Mouse (Mus musculus): ENCODE results near the gene Defb21. TPM values are rescaled to one million over a fixed set of nuclear protein-coding genes. Genes with fewer than 3 reads are reported as not detected.

The Defb21 gene
- total RNA-seq, 4 experiments from 2014 or later, result not detected

DNA sequence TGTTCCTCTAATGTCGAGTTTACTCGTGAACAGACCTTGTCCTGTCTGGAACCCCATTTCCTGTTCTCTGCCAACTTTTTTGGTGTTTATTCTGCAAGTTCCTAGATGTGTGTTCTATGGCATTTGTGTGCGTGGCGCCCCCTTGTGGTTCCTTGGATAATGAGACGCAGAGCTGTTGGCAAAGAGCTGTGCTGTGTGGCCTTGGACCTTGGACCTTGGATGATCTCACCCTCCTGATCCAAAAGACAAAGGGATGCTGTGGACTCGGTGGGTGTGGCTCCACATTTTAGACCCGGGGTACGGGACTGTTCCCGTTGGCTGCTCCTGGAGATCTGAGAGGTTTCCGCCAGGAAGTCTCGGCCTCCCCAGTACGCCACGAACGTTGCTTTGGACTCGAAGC is 31.5 kb downstream of the Defb21 start, which contains the start of gene Defb36:
Gene Defb36, plus strand, starts transcription at position 271 of the 400 bp plus-strand sequence.
- peak in 1 of 2 experiments; percentile 16 for DNase-seq (ENCODE audit: low spot score in 2 of 2)

DNA sequence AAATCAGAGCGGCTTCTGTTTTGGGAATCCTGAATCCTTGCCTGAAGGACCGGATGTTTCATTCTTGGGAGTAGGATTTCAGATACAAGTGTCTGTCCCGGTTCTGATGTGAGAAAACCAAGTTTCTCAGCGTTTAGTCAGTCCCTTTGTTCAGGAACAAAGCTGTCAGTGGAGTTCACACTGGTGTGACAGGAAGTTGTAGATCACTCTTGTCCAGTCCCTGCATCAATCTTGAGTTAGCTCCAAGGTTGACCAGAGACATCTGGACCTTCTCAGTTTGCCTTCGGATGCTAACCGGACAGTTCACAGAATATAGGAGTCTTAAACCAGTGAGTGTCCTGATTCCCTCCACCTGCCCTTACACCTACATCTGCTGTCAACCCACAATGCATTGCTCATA is 35.2 kb downstream of the Defb21 start:
- DNase-seq (ENCODE audit: low spot score in 2 of 2), result no peak

DNA sequence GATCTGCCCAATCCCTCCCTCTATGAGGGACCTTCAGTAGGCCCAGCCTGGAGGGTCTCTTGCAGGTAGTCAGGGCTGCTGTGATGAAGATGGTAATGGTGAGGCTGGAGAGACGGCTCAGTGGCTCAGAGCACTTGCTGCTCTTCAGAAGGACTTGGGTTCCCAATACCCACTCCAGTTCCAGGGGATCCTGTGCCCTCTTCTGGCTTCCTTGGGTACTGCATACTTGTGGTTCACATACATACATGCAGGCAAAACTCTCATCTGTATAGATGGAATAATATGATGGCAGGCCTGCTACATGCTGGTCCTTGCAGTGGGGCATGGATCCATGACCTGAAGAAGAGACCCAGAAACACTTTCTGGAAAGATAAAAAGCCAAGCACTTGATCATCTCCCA is 36.2 kb downstream of the Defb21 start:
- no peak for DNase-seq (ENCODE audit: low spot score in 2 of 2)

DNA sequence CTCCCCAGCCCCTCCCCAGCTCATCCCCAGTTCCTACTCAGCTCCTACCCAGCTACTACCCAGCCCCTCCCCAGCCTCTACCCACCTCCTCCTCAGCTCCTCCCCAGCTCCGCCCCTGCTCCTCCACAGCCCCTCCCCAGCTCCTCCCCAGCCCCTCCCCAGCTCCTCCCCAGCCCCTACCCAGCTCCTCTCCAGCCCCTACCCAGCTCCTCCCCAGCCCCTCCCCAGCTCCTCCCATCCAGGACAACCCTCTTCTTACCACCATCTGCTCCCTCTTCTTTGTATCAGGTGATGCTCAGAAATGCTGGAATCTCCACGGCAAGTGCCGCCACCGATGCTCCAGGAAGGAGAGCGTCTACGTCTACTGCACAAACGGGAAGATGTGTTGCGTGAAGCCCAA is 39.6 kb downstream of the Defb21 start:
- DNase-seq (ENCODE audit: low spot score in 2 of 2), result no peak

DNA sequence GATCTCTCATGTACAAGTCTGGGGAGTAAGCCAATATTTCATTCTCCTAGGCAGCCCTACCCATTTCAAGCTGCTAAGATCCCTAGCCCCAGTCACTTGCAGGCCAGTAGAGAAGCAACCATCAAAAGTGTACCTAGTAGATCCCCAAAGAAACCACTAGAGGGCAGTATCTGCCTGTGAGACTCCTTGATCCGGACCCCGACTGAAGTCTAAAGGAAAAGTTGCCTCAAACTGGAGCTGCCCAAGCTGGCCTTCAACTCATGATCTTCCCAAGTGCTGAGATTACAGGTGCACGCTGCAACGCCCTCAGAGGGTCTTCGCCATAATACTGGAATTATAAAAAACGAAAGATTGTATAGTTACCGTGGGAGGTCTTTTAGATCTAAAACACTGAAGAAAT is 43.0 kb downstream of the Defb21 start:
- DNase-seq (ENCODE audit: low spot score in 2 of 2), result peak; percentile 21 to 61

DNA sequence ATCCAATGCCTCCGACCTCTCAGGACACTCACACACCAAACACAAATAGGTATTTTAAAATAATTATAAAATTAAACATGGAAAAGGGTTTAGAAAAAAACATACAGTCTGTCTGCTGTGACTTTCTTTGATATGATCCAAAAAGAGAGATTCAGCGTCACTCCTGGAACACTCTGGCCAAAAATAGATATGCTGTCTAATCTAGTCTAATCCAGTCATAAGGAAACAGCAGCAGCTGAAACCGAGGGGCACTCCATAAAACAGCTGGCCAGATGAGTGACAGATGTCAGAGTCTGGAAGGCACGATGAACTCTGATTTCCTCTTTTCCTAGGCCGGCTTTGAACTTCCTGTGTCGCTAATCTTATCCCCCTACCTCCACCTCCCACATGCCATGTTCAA is 43.9 kb downstream of the Defb21 start:
- DNase-seq (ENCODE audit: low spot score in 2 of 2), result no peak

DNA sequence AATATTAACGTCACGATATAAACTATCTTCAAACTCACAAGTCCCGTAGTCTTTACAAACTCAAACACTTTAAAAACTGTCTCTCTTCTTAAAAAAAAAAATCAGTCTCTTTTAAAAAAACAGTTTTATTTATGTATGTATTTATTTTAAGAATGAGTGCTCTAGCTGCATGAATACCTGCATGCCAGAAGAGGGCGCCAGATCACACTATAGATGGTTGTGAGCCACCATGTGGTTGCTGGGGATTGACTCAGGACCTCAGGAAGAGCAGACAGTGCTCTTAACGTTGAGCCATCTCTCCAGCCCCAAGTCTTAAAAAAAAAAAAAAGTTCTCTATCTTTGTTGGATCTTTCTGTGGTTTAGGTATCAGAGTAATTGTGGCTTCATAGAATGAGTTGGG is 44.8 kb downstream of the Defb21 start:
- DNase-seq (ENCODE audit: low spot score in 2 of 2), result no peak

DNA sequence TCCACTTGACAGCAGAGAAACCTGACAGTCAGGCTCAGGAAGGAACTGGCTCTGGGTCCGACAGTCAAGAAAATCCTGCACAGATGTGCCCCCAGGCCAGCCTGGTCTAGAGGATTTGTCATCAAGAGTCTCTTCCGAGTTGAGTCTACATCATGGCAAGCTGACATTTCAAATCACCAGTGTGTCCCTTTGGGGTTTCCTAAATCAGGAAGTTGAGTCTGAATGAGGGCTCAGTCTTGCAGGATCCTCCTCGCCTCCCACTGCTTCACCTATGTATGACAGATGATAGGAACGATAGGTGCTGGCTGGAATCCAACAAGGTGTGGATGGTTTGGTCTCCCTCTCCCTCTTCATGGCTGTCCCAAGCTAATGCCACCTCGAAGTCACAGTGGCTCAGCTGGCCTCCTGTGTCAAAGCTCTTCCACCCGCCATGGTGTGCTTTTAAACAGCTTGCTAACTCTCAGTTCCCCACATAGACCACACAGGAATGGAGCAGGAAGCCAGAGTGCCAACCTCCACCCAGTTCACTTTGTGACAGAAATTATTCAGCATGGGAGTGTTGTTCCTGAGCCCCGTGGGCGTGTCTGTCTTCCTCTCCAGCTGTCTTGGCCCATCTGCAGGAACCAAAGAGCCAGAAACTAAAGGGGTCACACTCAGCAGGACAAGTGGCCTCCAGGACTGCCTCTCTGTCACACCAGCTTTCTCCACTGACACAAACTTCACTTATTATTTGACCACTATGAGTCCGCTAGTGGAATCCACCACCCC is 48.0 kb downstream of the Defb21 start:
- no peak for DNase-seq (ENCODE audit: low spot score in 2 of 2)

DNA sequence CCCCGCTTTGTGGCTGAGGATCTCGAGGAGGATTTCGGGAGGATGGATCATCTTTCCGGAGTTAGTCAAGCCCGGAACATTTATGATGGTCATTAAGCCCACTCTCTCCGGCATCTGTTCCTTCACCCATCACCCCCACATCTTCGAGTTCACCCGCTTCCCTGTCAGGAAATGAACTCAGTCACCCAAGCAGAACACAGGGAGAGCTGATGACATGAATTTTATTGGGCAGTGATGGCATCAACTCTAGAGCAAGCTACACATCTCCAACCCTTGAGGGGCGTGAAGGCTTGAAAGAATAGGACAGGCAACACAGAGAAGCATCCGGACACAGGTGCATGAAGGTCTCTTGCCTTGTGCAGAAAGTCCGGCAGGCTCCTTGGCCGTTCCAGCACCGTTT is 49.6 kb downstream of the Defb21 start:
- no peak for DNase-seq (ENCODE audit: low spot score in 2 of 2)

DNA sequence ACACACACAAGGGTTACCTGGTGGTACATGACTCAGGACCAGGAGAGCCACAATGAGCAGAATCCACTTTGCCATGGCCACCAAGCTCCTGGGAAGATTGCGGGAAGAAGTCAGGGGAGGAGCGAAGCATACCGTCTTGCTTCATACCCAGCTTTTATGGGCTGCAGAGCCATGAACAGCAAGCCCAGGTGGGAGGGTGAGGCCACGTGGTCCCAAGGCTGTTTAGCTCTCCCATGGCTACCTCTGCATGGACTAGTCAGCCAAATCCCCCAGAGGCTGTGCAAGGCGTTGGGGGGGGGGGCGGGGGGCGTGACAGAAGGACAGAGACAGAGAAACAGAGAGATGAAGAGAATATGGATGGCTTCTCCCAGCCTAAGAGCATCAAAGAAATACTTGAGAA is 50.4 kb downstream of the Defb21 start, which contains the start of gene Defb25:
Gene Defb25, minus strand, starts transcription at position 101 of the 400 bp plus-strand sequence.
- no peak for DNase-seq (ENCODE audit: low spot score in 2 of 2)

Other genes with a start within 250 kb of the Defb21 start
- gene Rbck1, start 240.1 kb upstream of the Defb21 start, total RNA-seq (2022), result 100 to 1,000 TPM; 108 to 121 (median 111) TPM
- 1 to 10 TPM; 1.2 to 2.4 (median 1.4) TPM for gene Trib3, start 228.7 kb upstream of the Defb21 start, total RNA-seq (2022)
- gene Nrsn2, start 196.1 kb upstream of the Defb21 start, total RNA-seq (2022), result 100 to 1,000 TPM in 2 of 4 experiments, 10 to 100 TPM in 2; 90.3 to 104 (median 96.4) TPM
- 10 to 100 TPM; 13.7 to 17.3 (median 16.5) TPM for gene Sox12, start 174.7 kb upstream of the Defb21 start, total RNA-seq (2022)
- 10 to 100 TPM in 2 of 4 experiments, 1 to 10 TPM in 2; 9.1 to 10.4 (median 9.9) TPM for gene Zcchc3, start 157.7 kb upstream of the Defb21 start, total RNA-seq (2022)
- gene 6820408C15Rik, start 157.2 kb upstream of the Defb21 start, total RNA-seq (2022), result 1 to 10 TPM; 2.5 to 3.9 (median 3.0) TPM
- not detected for gene Defb23, start 108.1 kb upstream of the Defb21 start, total RNA-seq (2022)
- gene Defb20, start 95.7 kb upstream of the Defb21 start, total RNA-seq (2022), result under 1 TPM in 1 of 4 experiments, not detected in 3; 0.73 TPM
- not detected for gene Defb22, start 82.6 kb upstream of the Defb21 start, total RNA-seq (2022)
- not detected for gene Defb26, start 61.1 kb upstream of the Defb21 start, total RNA-seq (2022)
- gene Defb28, start 54.5 kb upstream of the Defb21 start, total RNA-seq (2022), result not detected
- not detected for gene Defb29, start 32.6 kb upstream of the Defb21 start, total RNA-seq (2022)
- not detected for gene Gm17416, start 3.4 kb upstream of the Defb21 start, total RNA-seq (2022)
- gene Defb19, start 7.6 kb downstream of the Defb21 start, total RNA-seq (2022), result not detected
- gene Defb45, start 26.7 kb downstream of the Defb21 start, total RNA-seq (2022), result not detected
- not detected for gene Defb36, start 31.6 kb downstream of the Defb21 start, total RNA-seq (2022)
- gene Defb25, start 50.3 kb downstream of the Defb21 start, total RNA-seq (2022), result not detected
- gene Rem1, start 54.2 kb downstream of the Defb21 start, total RNA-seq (2022), result 1 to 10 TPM in 1 of 4 experiments, under 1 TPM in 3; 0.61 to 1.1 (median 0.72) TPM
- gene H13, start 96.7 kb downstream of the Defb21 start, total RNA-seq (2022), result 10 to 100 TPM; 69.8 to 81.5 (median 78.5) TPM
- 10 to 100 TPM; 17.7 to 21.8 (median 19.0) TPM for gene Mcts2, start 114.3 kb downstream of the Defb21 start, total RNA-seq (2022)
- gene Id1, start 163.5 kb downstream of the Defb21 start, total RNA-seq (2022), result 10 to 100 TPM; 18.1 to 24.9 (median 22.5) TPM
- 1 to 10 TPM in 3 of 4 experiments, under 1 TPM in 1; 0.92 to 2.4 (median 2.2) TPM for gene Cox4i2, start 181.4 kb downstream of the Defb21 start, total RNA-seq (2022)